Mouse (Mus musculus) left cerebral cortex, postnatal 4 days (tissue): ENCODE data around the gene Gabrg1. TPM values are rescaled to one million over a fixed set of nuclear protein-coding genes. Genes with fewer than 3 reads are reported as not detected.

Experiments
- DNase-seq: peaks from one replicate; pipeline ENCODE4 v3.0.0-alpha.2; 2022
- intact Hi-C: fragments of 180-260 bp; cut with DNase I; formaldehyde crosslinking; loops from one replicate; pipeline ENCODE4 v1.15.1; 2025
- total RNA-seq, 2 experiments: library from RNA; stranded (reverse); gene quantifications; 2 replicates each; pipeline ENCODE4 v1.2.3; 2021

Gabrg1 gene
- total RNA-seq: 10 to 100 TPM; 17.0 to 22.9 TPM

DNA sequence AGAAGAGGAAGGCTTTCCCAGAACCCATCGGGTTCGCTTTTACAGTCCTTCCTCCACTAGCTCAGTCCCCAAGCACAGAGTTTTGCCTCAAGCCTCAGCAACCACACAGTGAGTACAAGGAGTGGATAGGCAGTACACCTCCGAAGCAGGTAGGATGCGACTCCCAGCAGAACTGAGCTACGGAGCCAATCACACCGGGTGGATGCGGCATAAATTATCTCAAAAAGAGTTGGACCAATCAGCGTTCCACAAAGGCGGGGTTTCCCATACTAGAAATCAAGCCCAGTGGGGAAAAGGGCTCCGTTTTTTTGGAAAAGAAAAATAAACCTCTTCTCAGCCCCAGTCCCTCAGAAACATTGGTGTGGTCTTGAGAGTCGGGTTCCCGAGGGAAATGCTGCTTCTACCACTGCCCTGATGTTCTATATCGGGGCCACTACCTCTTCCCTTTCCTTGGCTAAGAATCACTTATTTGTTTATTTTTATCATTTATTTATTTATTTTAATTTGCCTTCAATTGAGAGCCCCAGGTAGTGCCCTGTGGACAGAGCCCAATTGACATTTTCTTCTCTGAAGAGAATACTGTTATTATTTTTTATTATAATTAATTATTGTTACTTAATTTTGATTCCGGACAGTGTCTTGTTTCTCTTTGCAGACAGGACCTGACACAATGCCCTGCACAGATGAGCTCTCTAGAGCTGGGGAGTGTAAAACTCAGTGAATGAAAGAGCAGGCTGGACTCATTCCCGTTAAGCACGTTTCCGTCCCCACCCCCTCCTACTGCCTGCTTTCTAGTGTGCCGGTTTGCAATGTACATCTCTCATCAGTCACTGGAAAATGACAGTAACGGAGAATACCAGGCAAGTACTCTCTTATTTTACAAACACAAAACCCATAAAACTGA is at the start of gene Gabrg1:
Gabrg1 (minus strand) TSS at position 426 of the 904 bp plus-strand sequence.
- intact Hi-C loops: no loop called here

DNA sequence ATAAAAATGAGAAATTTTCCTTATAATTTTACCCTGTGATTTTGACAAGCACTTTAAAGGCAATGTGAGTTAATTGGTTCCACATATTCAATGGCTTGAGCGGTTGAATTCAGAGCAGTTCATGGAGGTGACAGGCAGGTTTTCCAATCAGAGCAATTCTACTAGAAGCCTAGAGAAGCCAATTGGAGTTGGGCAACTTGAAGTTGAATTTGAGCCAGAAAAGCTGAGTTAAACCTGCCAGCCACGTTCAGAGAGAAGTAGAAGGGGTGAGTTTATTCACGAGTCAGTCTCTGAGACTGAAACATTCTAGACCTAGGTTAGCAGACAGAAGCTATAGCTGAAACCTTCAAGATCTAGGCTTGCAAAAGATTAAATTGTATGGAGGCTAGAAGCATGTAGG is 41.6 kb upstream of the Gabrg1 start:
- intact Hi-C loops: no loop called here
- DNase-seq: no peak

More for the DNA sequence above, at the start of gene Gabrg1:
- peak; percentile 54 for DNase-seq

GRCm38 (mm10) chr5:70870081-70870480 is 27.7 kb upstream of the Gabrg1 start:
- DNase-seq: no peak
- intact Hi-C loops: no loop called here

DNA sequence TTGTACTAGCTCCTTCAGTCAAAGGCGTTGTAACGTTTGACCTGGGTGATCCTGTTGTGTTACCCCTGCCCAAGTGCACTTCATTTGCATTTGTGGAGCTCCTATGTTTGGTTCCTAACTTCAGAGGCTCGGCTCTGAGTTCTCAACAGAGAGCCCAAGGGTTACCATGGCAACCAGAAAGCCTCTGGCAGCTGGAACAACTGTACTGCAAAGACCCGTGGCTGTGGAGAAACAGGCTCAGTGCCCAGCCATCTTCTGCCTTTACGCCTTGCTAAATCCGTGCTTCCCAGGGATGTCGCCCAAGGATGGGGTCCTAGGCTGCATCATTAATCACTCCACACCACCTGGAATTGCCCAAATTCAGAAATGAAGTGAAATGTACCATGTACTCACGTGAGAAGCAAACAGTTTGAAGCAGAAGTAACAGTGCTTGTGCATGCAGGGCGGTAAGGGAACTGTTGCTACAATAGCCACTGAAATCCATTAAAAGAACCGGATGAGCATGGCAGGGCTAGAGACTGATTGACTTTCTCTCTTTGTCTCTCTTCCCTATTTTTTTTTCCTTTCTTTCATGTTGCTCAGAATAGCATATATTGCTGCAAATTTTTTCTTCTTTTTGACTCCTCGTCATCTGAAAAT is 798 bp upstream of the Gabrg1 start:
- intact Hi-C loops: no loop called here

GRCm38 (mm10) chr5:70818681-70819080 is 23.7 kb downstream of the Gabrg1 start:
- no peak for DNase-seq
- intact Hi-C loops: no loop called here

More for the DNA sequence above, 798 bp upstream of the Gabrg1 start:
- DNase-seq: peak; percentile 80

- no peak for DNase-seq
- intact Hi-C loops: no loop called here
These were observed 106.3 kb downstream of the Gabrg1 start for GRCm38 (mm10) chr5:70736156-70736555.

DNA sequence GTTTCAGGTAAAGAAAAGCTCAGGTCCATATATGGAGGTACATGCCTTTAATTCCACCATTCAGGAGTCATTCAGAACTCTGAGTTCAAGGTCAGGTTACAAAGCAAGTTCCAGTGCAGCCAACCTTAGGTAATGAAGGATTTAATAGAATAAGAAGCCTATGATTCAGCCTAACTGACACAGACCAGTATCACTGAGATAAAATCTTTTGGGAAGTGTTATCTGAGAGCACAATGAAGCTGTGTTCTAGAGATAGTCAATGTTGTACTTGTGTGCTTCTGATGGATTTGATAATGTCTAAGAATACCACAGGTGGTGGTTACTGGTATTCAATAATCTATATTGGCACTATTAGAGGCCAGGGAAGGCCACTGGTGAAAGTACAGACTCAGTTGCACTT is 138.1 kb downstream of the Gabrg1 start:
- intact Hi-C loops: no loop called here
- DNase-seq: no peak
